Mouse (Mus musculus) cerebellum, postnatal 14 days (tissue): ENCODE results near the gene D630003M21Rik.
A peak's percentile ranks its signal among the peaks of the same experiment; 100 is the strongest.

Experiments used
- DNase-seq, 2 experiments: peaks; one replicate each; pipeline ENCODE4 v3.0.0; 2021; ENCODE audit warnings: mixed read lengths in 2 of 2

D630003M21Rik gene

GRCm38 (mm10) chr2:158163034-158163433 lies 66.0 kb downstream of the D630003M21Rik start:
- no peak for DNase-seq

GRCm38 (mm10) chr2:158161761-158162160 lies 67.3 kb downstream of the D630003M21Rik start:
- DNase-seq, result no peak

- no peak for DNase-seq
These were observed 69.4 kb downstream of the D630003M21Rik start for GRCm38 (mm10) chr2:158159376-158160235.

GRCm38 (mm10) chr2:158157654-158158053 lies 71.4 kb downstream of the D630003M21Rik start:
- no peak for DNase-seq

GRCm38 (mm10) chr2:158156487-158156886 lies 72.5 kb downstream of the D630003M21Rik start:
- DNase-seq, result no peak

GRCm38 (mm10) chr2:158155615-158156014 lies 73.4 kb downstream of the D630003M21Rik start:
- DNase-seq, result no peak

- no peak for DNase-seq
These were observed 73.9 kb downstream of the D630003M21Rik start for GRCm38 (mm10) chr2:158155101-158155500.

- no peak for DNase-seq
These were observed 74.4 kb downstream of the D630003M21Rik start for GRCm38 (mm10) chr2:158154641-158155040.

- DNase-seq, result no peak
These were observed 75.2 kb downstream of the D630003M21Rik start for GRCm38 (mm10) chr2:158153728-158154343.

GRCm38 (mm10) chr2:158152685-158153309 lies 76.2 kb downstream of the D630003M21Rik start:
- DNase-seq, result no peak

- DNase-seq, result peak in 1 of 2 experiments; percentile 32
These were observed 77.9 kb downstream of the D630003M21Rik start for GRCm38 (mm10) chr2:158151077-158151476.

GRCm38 (mm10) chr2:158146971-158147370 lies 82.1 kb downstream of the D630003M21Rik start:
- DNase-seq, result no peak

GRCm38 (mm10) chr2:158146223-158146622 lies 82.8 kb downstream of the D630003M21Rik start, which contains the start of gene Tgm2:
Tgm2 (minus strand) TSS chr2:158146436.
- DNase-seq, result peak; percentile 84 to 86

- no peak for DNase-seq
These were observed 83.4 kb downstream of the D630003M21Rik start for GRCm38 (mm10) chr2:158145528-158146065.

GRCm38 (mm10) chr2:158144750-158145527 lies 84.1 kb downstream of the D630003M21Rik start:
- no peak for DNase-seq

GRCm38 (mm10) chr2:158144263-158144662 lies 84.8 kb downstream of the D630003M21Rik start:
- no peak for DNase-seq

GRCm38 (mm10) chr2:158143816-158144215 lies 85.2 kb downstream of the D630003M21Rik start:
- no peak for DNase-seq

GRCm38 (mm10) chr2:158142981-158143380 lies 86.0 kb downstream of the D630003M21Rik start:
- no peak for DNase-seq

- DNase-seq, result no peak
These were observed 87.2 kb downstream of the D630003M21Rik start for GRCm38 (mm10) chr2:158141690-158142440.

GRCm38 (mm10) chr2:158141271-158141670 lies 87.8 kb downstream of the D630003M21Rik start:
- no peak for DNase-seq

GRCm38 (mm10) chr2:158140664-158141063 lies 88.4 kb downstream of the D630003M21Rik start:
- no peak for DNase-seq

- DNase-seq, result peak; percentile 46
These were observed 89.4 kb downstream of the D630003M21Rik start for GRCm38 (mm10) chr2:158139628-158140027.
